ENCODE assay signal across 8 mouse cellular contexts in the genomic region with DNA sequence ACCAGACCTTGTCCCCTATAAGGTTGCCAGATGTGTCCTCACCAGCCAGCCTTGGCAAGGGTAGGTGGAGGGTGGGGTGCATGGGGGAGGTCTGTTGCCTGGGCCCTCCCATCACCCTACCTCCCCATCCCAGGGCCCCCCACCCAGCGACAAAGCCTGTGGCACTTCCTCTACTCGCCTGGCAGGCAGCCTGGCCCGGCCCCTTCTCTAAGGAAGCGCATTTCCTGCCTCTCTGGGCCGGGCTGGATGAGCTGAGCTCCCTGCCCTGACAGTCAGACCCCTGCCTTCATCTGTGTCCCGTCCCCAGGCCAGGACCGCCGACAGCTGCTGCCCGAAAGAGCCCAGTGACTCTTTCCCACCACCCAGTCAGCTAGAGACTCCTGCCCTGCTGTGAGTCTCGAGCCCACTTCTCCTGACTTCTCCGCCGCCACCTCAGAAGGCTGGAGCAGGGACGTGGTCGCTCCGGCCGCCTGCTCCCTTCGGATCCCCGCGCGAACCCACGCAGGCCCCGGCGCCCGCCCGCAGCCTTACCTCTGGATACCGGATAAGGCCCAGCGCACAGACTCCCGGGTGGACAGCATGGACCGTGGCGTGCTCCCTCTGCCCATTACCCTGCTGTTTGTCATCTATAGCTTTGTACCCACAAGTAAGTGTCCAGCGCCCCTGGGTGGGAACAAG. TPM values are rescaled to one million over a fixed set of nuclear protein-coding genes. Genes with fewer than 3 reads are reported as not detected.
DNase-seq lines count a peak whose midpoint lies in the region; ATAC-seq and TF ChIP-seq lines count a peak whose summit lies in the region.

A gene (plus strand): TSS at position 217 of the 678 bp plus-strand sequence.

- H3K4me1 ChIP-seq in G1E (ENCODE audit: insufficient read depth, low read depth, low read length), result peaks cover 39% of the 10 kb centered on the region
- no peaks in the 10 kb centered on the region for H3K4me1 ChIP-seq in intestine, postnatal 0 days (replicated peaks; ENCODE audit: control insufficient read depth, insufficient read depth, low read length)
- peaks cover 8% of the 10 kb centered on the region; the same call in 1 of the 2 replicates for H3K4me1 ChIP-seq in limb, embryonic 14.5 days (ENCODE audit: control insufficient read depth, insufficient read depth, low read length)
- H3K4me1 ChIP-seq in midbrain, embryonic 13.5 days (replicated peaks), result no peaks in the 10 kb centered on the region

- ATAC-seq in G1E (ENCODE audit: extremely low read depth, insufficient number of reproducible peaks, low FRiP score, poor library complexity, severe bottlenecking), result no peak
- peak; percentile 50 for ATAC-seq in common myeloid progenitor, adult 5-6 weeks (replicated peaks; ENCODE audit: low read depth, poor library complexity, severe bottlenecking)
- 0 out of 2 replicates have a peak, but pooled peaks have one; percentile 7 for ATAC-seq in intestine, postnatal 0 days
- ATAC-seq in limb, embryonic 14.5 days (ENCODE audit: low FRiP score, low read depth), result no peak; the same call in 1 of the 2 replicates
- ATAC-seq in midbrain, embryonic 13.5 days, result no peak

- no peaks in the 10 kb centered on the region for H3K9me3 ChIP-seq in G1E (replicated peaks)
- no peaks in the 10 kb centered on the region for H3K9me3 ChIP-seq in intestine, postnatal 0 days (ENCODE audit: control insufficient read depth)
- H3K9me3 ChIP-seq in limb, embryonic 14.5 days (ENCODE audit: control insufficient read depth, low read length), result no peaks in the 10 kb centered on the region
- H3K9me3 ChIP-seq in midbrain, embryonic 13.5 days, result no peaks in the 10 kb centered on the region

- peak within 1 kb of the TSS; percentile 50 for H3K9ac ChIP-seq in intestine, postnatal 0 days (ENCODE audit: low read depth, low read length)
- peak within 1 kb of the TSS; percentile 52 for H3K9ac ChIP-seq in limb, embryonic 14.5 days (ENCODE audit: low read depth, low read length, severe bottlenecking)
- no peak within 1 kb of the TSS for H3K9ac ChIP-seq in midbrain, embryonic 13.5 days (replicated peaks)

- H3K4me3 ChIP-seq in G1E (ENCODE audit: low read depth, low read length), result peak within 1 kb of the TSS; percentile 55
- peak within 1 kb of the TSS; percentile 40 for H3K4me3 ChIP-seq in intestine, postnatal 0 days (ENCODE audit: low read depth, low read length)
- peak within 1 kb of the TSS; percentile 22 for H3K4me3 ChIP-seq in limb, embryonic 14.5 days (replicated peaks; ENCODE audit: low read length)
- H3K4me3 ChIP-seq in midbrain, embryonic 13.5 days (replicated peaks), result peak within 1 kb of the TSS; percentile 15

- 53% methylated on average over 31 of the region's 31 CpGs for WGBS in intestine, postnatal 0 days
- WGBS in limb, embryonic 14.5 days, result 53% methylated on average over 31 of the region's 31 CpGs
- WGBS in midbrain, embryonic 13.5 days, result 66% methylated on average over 31 of the region's 31 CpGs

- no peak for TF ChIP-seq CTCF in G1E (IDR thresholded peaks at IDR 0.05; ENCODE audit: low read depth, low read length)
- no peak for TF ChIP-seq CTCF in intestine, postnatal 0 days (IDR thresholded peaks at IDR 0.05; ENCODE audit: low read depth)

- H3K27me3 ChIP-seq in G1E (ENCODE audit: insufficient read depth, low read length), result no peaks in the 10 kb centered on the region; the same call in 1 of the 2 replicates
- no peaks in the 10 kb centered on the region for H3K27me3 ChIP-seq in intestine, postnatal 0 days (replicated peaks; ENCODE audit: control insufficient read depth, insufficient read depth, low read length)
- H3K27me3 ChIP-seq in limb, embryonic 14.5 days (ENCODE audit: control insufficient read depth, insufficient read depth, low read length), result no peaks in the 10 kb centered on the region
- no peaks in the 10 kb centered on the region for H3K27me3 ChIP-seq in midbrain, embryonic 13.5 days

- peak; percentile 57 for DNase-seq in G1E (ENCODE audit: low spot score)
- DNase-seq in heart, adult 11 months, result peak; percentile 99
- DNase-seq in limb, embryonic 14.5 days (ENCODE audit: low spot score), result no peak
- peak; percentile 75 for DNase-seq in thymus, postnatal 4 days
- no peak for DNase-seq in Muller cell, postnatal 12 days (ENCODE audit: inconsistent ontology term)

- peaks cover 14% of the 10 kb centered on the region for H3K36me3 ChIP-seq in G1E (replicated peaks)
- no peaks in the 10 kb centered on the region for H3K36me3 ChIP-seq in intestine, postnatal 0 days (ENCODE audit: control insufficient read depth, insufficient read depth)
- no peaks in the 10 kb centered on the region for H3K36me3 ChIP-seq in limb, embryonic 14.5 days (ENCODE audit: control insufficient read depth, insufficient read depth, low read length)
- no peaks in the 10 kb centered on the region for H3K36me3 ChIP-seq in midbrain, embryonic 13.5 days

- H3K4me2 ChIP-seq in intestine, postnatal 0 days (replicated peaks; ENCODE audit: low read depth), result peak within 1 kb of the TSS; percentile 51
- peak within 1 kb of the TSS; percentile 29 for H3K4me2 ChIP-seq in limb, embryonic 14.5 days (replicated peaks; ENCODE audit: low read depth, low read length, severe bottlenecking)
- no peak within 1 kb of the TSS for H3K4me2 ChIP-seq in midbrain, embryonic 13.5 days (replicated peaks)

- TF ChIP-seq POLR2A in limb, embryonic 14.5 days (IDR thresholded peaks at IDR 0.05; ENCODE audit: borderline replicate concordance, extremely low read depth, insufficient read depth, insufficient read length), result no peak

- H3K27ac ChIP-seq in intestine, postnatal 0 days (ENCODE audit: low read depth, low read length), result peak within 1 kb of the TSS; percentile 73
- no peak within 1 kb of the TSS for H3K27ac ChIP-seq in limb, embryonic 14.5 days (replicated peaks; ENCODE audit: low read depth, low read length)
- H3K27ac ChIP-seq in midbrain, embryonic 13.5 days, result 0 out of 2 replicates have a peak within 1 kb of the TSS, but pooled peaks have one; percentile 17

RNA-seq across cellular contexts. Expression of the gene that starts here (rescaled TPM):
- total RNA-seq in G1E (2014; fragmentation: Nextera tagmentation) (4.4 and 6.4 TPM in 2 replicates), G1E (2017) (0.76 and 0.93 TPM in 2 replicates)
- polyA plus RNA-seq in G1E (2012), result 5.3 and 6.3 TPM in 2 replicates
- 17.8 and 24.0 TPM in 2 replicates for total RNA-seq in common myeloid progenitor, adult 5-6 weeks (2017)
- polyA plus RNA-seq in intestine, postnatal 0 days (2015; fragmentation: Nextera tagmentation; extraction: Ambion mirVana), result 32.2 and 34.1 TPM in 2 replicates
- polyA plus RNA-seq in limb, embryonic 14.5 days (2012; rRNA removed), result 61.4 and 91.8 TPM in 2 replicates
- 49.3 and 52.2 TPM in 2 replicates for polyA plus RNA-seq in limb, embryonic 14.5 days (2014; fragmentation: Nextera tagmentation; extraction: Ambion mirVana)
- 22.0 and 24.8 TPM in 2 replicates for polyA plus RNA-seq in midbrain, embryonic 13.5 days (2015; fragmentation: Nextera tagmentation; extraction: Ambion mirVana)

Comparison
In these comparisons a context has a peak if more than half of its experiments do, and no peak if none do; other contexts are left out.
1. ATAC-seq: peak in common myeloid progenitor, adult 5-6 weeks (single experiment) and intestine, postnatal 0 days (single experiment); none in G1E (single experiment), limb, embryonic 14.5 days (single experiment) and midbrain, embryonic 13.5 days (single experiment).
2. DNase-seq: peak in G1E (single experiment), heart, adult 11 months (single experiment) and thymus, postnatal 4 days (single experiment); none in limb, embryonic 14.5 days (single experiment) and Muller cell, postnatal 12 days (single experiment).
3. Peak in every context shown above with its lines, with median percentiles within 50 percentile points of each other: H3K4me3 ChIP-seq.